Mouse (Mus musculus) gastrocnemius, adult 2 months (tissue): Measurements from ENCODE around the gene Map3k13. TPM values are rescaled to one million over a fixed set of nuclear protein-coding genes. Genes with fewer than 3 reads are reported as not detected.

Experiments
- DNase-seq: peaks from one replicate; pipeline ENCODE4 v3.0.0; 2022
- H3K27ac ChIP-seq: fragments of 200-600 bp; 2 replicates; pipeline ENCODE4 v1.8.1; 2022; ENCODE audit warnings: mild to moderate bottlenecking
- H3K4me3 ChIP-seq: fragments of 200-600 bp; 2 replicates; pipeline ENCODE4 v1.8.1; 2022; ENCODE audit warnings: mild to moderate bottlenecking, moderate library complexity
- CTCF ChIP-seq: fragments of 200-600 bp; IDR thresholded peaks from 2 replicates; pipeline ENCODE4 v1.8.1; 2022; ENCODE audit warnings: antibody characterized with exemption, mild to moderate bottlenecking, moderate library complexity
- intact Hi-C: fragments of 180-260 bp; cut with DNase I; formaldehyde crosslinking; loops from one replicate; pipeline ENCODE4 v1.15.1; 2025
- total RNA-seq, 2 experiments: library from RNA; stranded (reverse); gene quantifications; 2 replicates each; pipeline ENCODE4 v1.2.3; 2021

Map3k13 gene
- total RNA-seq, 2 experiments from 2014 or later: 0.70 to 0.74 TPM

- no peak for DNase-seq
- no peak overlapping the region for H3K27ac ChIP-seq
- TF ChIP-seq CTCF: no peak
- intact Hi-C loops: no loop called here
- no peak overlapping the region for H3K4me3 ChIP-seq
Observed at GRCm38 (mm10) chr16:21858882-21859281, 64.7 kb downstream of the Map3k13 start.

GRCm38 (mm10) chr16:21862448-21862847, 68.3 kb downstream of the Map3k13 start:
- H3K27ac ChIP-seq: no peak overlapping the region
- DNase-seq: no peak
- H3K4me3 ChIP-seq: no peak overlapping the region
- intact Hi-C loops: no loop called here
- no peak for TF ChIP-seq CTCF

GRCm38 (mm10) chr16:21865250-21865982, 71.3 kb downstream of the Map3k13 start:
- intact Hi-C loops: no loop called here
- no peak for TF ChIP-seq CTCF
- DNase-seq: no peak
- Histone ChIP-seq H3K27ac (no peak overlapping the region), H3K4me3 (no peak overlapping the region)

GRCm38 (mm10) chr16:21865983-21866575, 71.9 kb downstream of the Map3k13 start:
- Histone ChIP-seq H3K27ac (no peak overlapping the region), H3K4me3 (no peak overlapping the region)
- TF ChIP-seq CTCF: no peak
- intact Hi-C loops: no loop called here
- no peak for DNase-seq

- intact Hi-C loops: no loop called here
- TF ChIP-seq CTCF: no peak
Observed at GRCm38 (mm10) chr16:21867727-21868126, 73.6 kb downstream of the Map3k13 start.

GRCm38 (mm10) chr16:21868651-21869050, 74.5 kb downstream of the Map3k13 start:
- DNase-seq: no peak
- intact Hi-C loops: no loop called here
- TF ChIP-seq CTCF: no peak
- no peak overlapping the region for H3K4me3 ChIP-seq
- no peak overlapping the region for H3K27ac ChIP-seq

More at GRCm38 (mm10) chr16:21867727-21868126, 73.6 kb downstream of the Map3k13 start:
- H3K4me3 ChIP-seq: no peak overlapping the region
- no peak overlapping the region for H3K27ac ChIP-seq
- DNase-seq: no peak

- no peak for DNase-seq
- no peak for TF ChIP-seq CTCF
- intact Hi-C loops: no loop called here
- Histone ChIP-seq H3K4me3 (no peak overlapping the region), H3K27ac (no peak overlapping the region)
Observed at GRCm38 (mm10) chr16:21869879-21870278, 75.7 kb downstream of the Map3k13 start.

GRCm38 (mm10) chr16:21877735-21878134, 83.6 kb downstream of the Map3k13 start:
- TF ChIP-seq CTCF: no peak
- intact Hi-C loops: no loop called here

GRCm38 (mm10) chr16:21878834-21879233, 84.7 kb downstream of the Map3k13 start:
- Histone ChIP-seq H3K4me3 (no peak overlapping the region), H3K27ac (no peak overlapping the region)
- TF ChIP-seq CTCF: no peak
- DNase-seq: no peak
- intact Hi-C loops: no loop called here

More at GRCm38 (mm10) chr16:21877735-21878134, 83.6 kb downstream of the Map3k13 start:
- Histone ChIP-seq H3K27ac (no peak overlapping the region), H3K4me3 (no peak overlapping the region)
- DNase-seq: no peak

GRCm38 (mm10) chr16:21881181-21881580, 87.0 kb downstream of the Map3k13 start:
- intact Hi-C loops: no loop called here
- no peak overlapping the region for H3K4me3 ChIP-seq
- TF ChIP-seq CTCF: no peak
- DNase-seq: no peak
- H3K27ac ChIP-seq: no peak overlapping the region

GRCm38 (mm10) chr16:21881582-21882259, 87.6 kb downstream of the Map3k13 start:
- no peak for TF ChIP-seq CTCF
- no peak overlapping the region for H3K27ac ChIP-seq
- DNase-seq: no peak
- intact Hi-C loops: no loop called here
- no peak overlapping the region for H3K4me3 ChIP-seq

- no peak for DNase-seq
- no peak for TF ChIP-seq CTCF
- intact Hi-C loops: no loop called here
- H3K4me3 ChIP-seq: no peak overlapping the region
- no peak overlapping the region for H3K27ac ChIP-seq
Observed at GRCm38 (mm10) chr16:21887601-21888000, 93.5 kb downstream of the Map3k13 start.

GRCm38 (mm10) chr16:21893890-21894289, 99.7 kb downstream of the Map3k13 start:
- no peak for TF ChIP-seq CTCF
- intact Hi-C loops: no loop called here
- H3K27ac ChIP-seq: no peak overlapping the region
- DNase-seq: no peak
- H3K4me3 ChIP-seq: no peak overlapping the region
